Mouse (Mus musculus) kidney, adult 9 months (tissue): ENCODE results near the gene Nsmce4a.

Source experiments
- DNase-seq: peaks from one replicate; pipeline ENCODE4 v3.0.0; 2022

The Nsmce4a gene

GRCm38 (mm10) chr7:130577388-130578003 lies 4.6 kb upstream of the Nsmce4a start, which contains the start of gene Tacc2:
Tacc2 (plus strand) TSS chr7:130577438.
- DNase-seq = peak; percentile 39

GRCm38 (mm10) chr7:130576981-130577380 lies 4.1 kb upstream of the Nsmce4a start:
- peak; percentile 37 for DNase-seq

GRCm38 (mm10) chr7:130574211-130574991 lies 1.5 kb upstream of the Nsmce4a start:
- DNase-seq = peak; percentile 86

- DNase-seq = no peak
Observed at GRCm38 (mm10) chr7:130573746-130574145, 828 bp upstream of the Nsmce4a start.

- peak; percentile 73 for DNase-seq
Observed at GRCm38 (mm10) chr7:130570472-130570871, 2.4 kb downstream of the Nsmce4a start.

- no peak for DNase-seq
Observed at GRCm38 (mm10) chr7:130568783-130569436, 4.0 kb downstream of the Nsmce4a start.

GRCm38 (mm10) chr7:130564596-130564995 lies 8.3 kb downstream of the Nsmce4a start:
- no peak for DNase-seq

- no peak for DNase-seq
Observed at GRCm38 (mm10) chr7:130563880-130564279, 9.0 kb downstream of the Nsmce4a start.

- DNase-seq = no peak
Observed at GRCm38 (mm10) chr7:130563276-130563675, 9.6 kb downstream of the Nsmce4a start.

- DNase-seq = no peak
Observed at GRCm38 (mm10) chr7:130560933-130561332, 12.0 kb downstream of the Nsmce4a start.

- no peak for DNase-seq
Observed at GRCm38 (mm10) chr7:130558592-130558991, 14.3 kb downstream of the Nsmce4a start.

GRCm38 (mm10) chr7:130555597-130555996 lies 17.3 kb downstream of the Nsmce4a start:
- DNase-seq = no peak

- DNase-seq = no peak
Observed at GRCm38 (mm10) chr7:130553321-130553720, 19.6 kb downstream of the Nsmce4a start.

GRCm38 (mm10) chr7:130552780-130553179 lies 20.1 kb downstream of the Nsmce4a start:
- DNase-seq = no peak

- no peak for DNase-seq
Observed at GRCm38 (mm10) chr7:130547635-130548175, 25.2 kb downstream of the Nsmce4a start.

GRCm38 (mm10) chr7:130546791-130547484 lies 26.0 kb downstream of the Nsmce4a start:
- peak; percentile 92 for DNase-seq

- no peak for DNase-seq
Observed at GRCm38 (mm10) chr7:130546421-130546790, 26.5 kb downstream of the Nsmce4a start.

- no peak for DNase-seq
Observed at GRCm38 (mm10) chr7:130545893-130546292, 27.0 kb downstream of the Nsmce4a start.

- DNase-seq = no peak
Observed at GRCm38 (mm10) chr7:130545401-130545800, 27.5 kb downstream of the Nsmce4a start.

GRCm38 (mm10) chr7:130543181-130543580 lies 29.7 kb downstream of the Nsmce4a start:
- DNase-seq = no peak

GRCm38 (mm10) chr7:130540176-130540575 lies 32.7 kb downstream of the Nsmce4a start:
- DNase-seq = no peak

- DNase-seq = no peak
Observed at GRCm38 (mm10) chr7:130537068-130537467, 35.9 kb downstream of the Nsmce4a start.

GRCm38 (mm10) chr7:130535174-130535573 lies 37.7 kb downstream of the Nsmce4a start:
- DNase-seq = no peak
